Mouse (Mus musculus) lung, postnatal 0 days (tissue): ENCODE results near the gene Ptpn20.

Source experiments
- CTCF ChIP-seq: IDR thresholded peaks from 2 replicates; pipeline ENCODE4 v1.5.1; 2016; ENCODE audit warnings: antibody characterized with exemption, mild to moderate bottlenecking
- EP300 ChIP-seq: IDR thresholded peaks from 2 replicates; pipeline ENCODE4 v1.6.1; 2016; ENCODE audit warnings: antibody characterized with exemption, mild to moderate bottlenecking, control low read depth

- no peak for TF ChIP-seq EP300
- no peak for TF ChIP-seq CTCF
Observed at GRCm38 (mm10) chr14:33689044-33689443, 100.0 kb downstream of the Ptpn20 start.
